Comparison of ENCODE assay signal across 9 mouse cellular contexts in genomic region chr5:149039825-149040224, GRCm38 (mm10). TPM values are rescaled to one million over a fixed set of nuclear protein-coding genes. Genes with fewer than 3 reads are reported as not detected.
DNase-seq lines count a peak whose midpoint lies in the region; ATAC-seq lines count a peak whose summit lies in the region.
"Had no signal": no experiment of that assay in that cellular context is flagged by ENCODE, and none has a peak within 500 bp of the region (broad histone marks: within the 10 kb centered on the region; RNA-seq: fewer than 3 reads in every experiment).

No protein-coding gene starts in this region.

- no peak overlapping the region for H3K4me2 ChIP-seq in embryonic facial prominence, embryonic 11.5 days (ENCODE audit: low read depth, low read length)

- H3K4me3 ChIP-seq in embryonic facial prominence, embryonic 11.5 days (ENCODE audit: low read depth, low read length) = no peak overlapping the region

- H3K27ac ChIP-seq in embryonic facial prominence, embryonic 11.5 days (replicated peaks; ENCODE audit: low read depth, low read length) = no peak overlapping the region

- ATAC-seq in embryonic facial prominence, embryonic 11.5 days (replicated peaks; ENCODE audit: insufficient number of reproducible peaks, low FRiP score, low TSS enrichment, low read depth) = no peak

- intact Hi-C loops in left cerebral cortex, postnatal 14 days (cut with DNase I) = no loop called here

- H3K27me3 ChIP-seq in embryonic facial prominence, embryonic 11.5 days (ENCODE audit: control insufficient read depth, insufficient read depth, low read length) = no peaks in the 10 kb centered on the region

- H3K36me3 ChIP-seq in embryonic facial prominence, embryonic 11.5 days (replicated peaks; ENCODE audit: control insufficient read depth, insufficient read depth, low read depth, low read length) = no peaks in the 10 kb centered on the region

- no peak overlapping the region for H3K9ac ChIP-seq in embryonic facial prominence, embryonic 11.5 days (replicated peaks; ENCODE audit: low read length)

- H3K4me1 ChIP-seq in embryonic facial prominence, embryonic 11.5 days (ENCODE audit: control insufficient read depth, insufficient read depth, low read length) = no peaks in the 10 kb centered on the region

- no peaks in the 10 kb centered on the region for H3K9me3 ChIP-seq in embryonic facial prominence, embryonic 11.5 days (replicated peaks; ENCODE audit: control insufficient read depth, low read length)

- DNase-seq in adrenal gland, postnatal 14 days = peak; percentile 54
- no peak for DNase-seq in adrenal gland, postnatal 4 days (ENCODE audit: low spot score in 2 of 2)
- DNase-seq in left cerebral cortex, postnatal 14 days (ENCODE audit: low spot score in 2 of 2) = peak; percentile 24 to 46
- no peak for DNase-seq in left cerebral cortex, adult 8-10 months (ENCODE audit: low spot score in 2 of 2)
- DNase-seq in embryonic facial prominence, embryonic 11.5 days (ENCODE audit: low spot score) = peak; percentile 43
- peak; percentile 66 to 84 for DNase-seq in spleen, postnatal 4 days (ENCODE audit: low spot score in 2 of 2)
- DNase-seq in adrenal gland, postnatal 10 days = no peak
- no peak for DNase-seq in heart, adult 18-20 months

- WGBS in embryonic facial prominence, embryonic 11.5 days = 89% methylated on average over 5 of the region's 5 CpGs

RNA-seq across cellular contexts. Expression of gene Gm42791, which starts 44.9 kb away (rescaled TPM):
- total RNA-seq in adrenal gland, postnatal 14 days (2021) = 5.6 and 6.2 TPM in 2 replicates
- 1 to 10 TPM; 4.3 to 6.5 TPM for total RNA-seq in adrenal gland, postnatal 4 days (2021)
- total RNA-seq in left cerebral cortex, postnatal 14 days (2021) = 10 to 100 TPM; 16.6 to 17.8 TPM
- 10 to 100 TPM; 30.1 to 40.2 (median 34.9) TPM for total RNA-seq in left cerebral cortex, adult 8-10 months (2022)
- not detected in 2 replicates for polyA plus RNA-seq in embryonic facial prominence, embryonic 11.5 days (2014; fragmentation: Nextera tagmentation; extraction: Ambion mirVana)
- total RNA-seq in adrenal gland, postnatal 10 days (2021) = 1 to 10 TPM; 3.6 to 4.7 TPM
- 1 to 10 TPM; 2.7 to 5.3 TPM for total RNA-seq in heart, adult 18-20 months (2021)
- polyA plus RNA-seq: C2C12 had no signal

Comparison
In these comparisons a context has a peak if more than half of its experiments do, and no peak if none do; other contexts are left out.
1. DNase-seq: peak in adrenal gland, postnatal 14 days (single experiment), left cerebral cortex, postnatal 14 days (2 of 2), embryonic facial prominence, embryonic 11.5 days (single experiment) and spleen, postnatal 4 days (2 of 2); none in adrenal gland, postnatal 4 days (0 of 2), left cerebral cortex, adult 8-10 months (0 of 2), adrenal gland, postnatal 10 days (single experiment) and heart, adult 18-20 months (0 of 2).